Mouse (Mus musculus) heart, embryonic 16.5 days (tissue): ENCODE measurements around the gene Tdrd7. TPM values are rescaled to one million over a fixed set of nuclear protein-coding genes. Genes with fewer than 3 reads are reported as not detected.

ENCODE experiments used
- ATAC-seq: fragments of 200-750 bp; cut with Nextera tagmentation; replicated peaks from 2 replicates; pipeline ENCODE4 v1.8.0; 2017; ENCODE audit warnings: moderate number of reproducible peaks; ENCODE audit not compliant: insufficient read depth, low FRiP score; ENCODE audit errors: extremely low read depth
- H3K27ac ChIP-seq: fragments of 300-500 bp; sonication (generic); 2 replicates; pipeline ENCODE4 v1.5.1; 2014; ENCODE audit warnings: mild to moderate bottlenecking, low read length, control low read depth, moderate library complexity
- H3K27me3 ChIP-seq: fragments of 300-500 bp; sonication (generic); 2 replicates; pipeline ENCODE4 v1.6.1; 2014; ENCODE audit warnings: low read length, mixed read lengths; ENCODE audit not compliant: control insufficient read depth, insufficient read depth
- H3K36me3 ChIP-seq: fragments of 300-500 bp; sonication (generic); 2 replicates; pipeline ENCODE4 v1.6.1; 2014; ENCODE audit not compliant: control insufficient read depth, insufficient read depth
- H3K4me1 ChIP-seq: fragments of 300-500 bp; sonication (generic); 2 replicates; pipeline ENCODE4 v1.6.1; 2014; ENCODE audit warnings: low read length, mixed read lengths; ENCODE audit not compliant: control insufficient read depth, insufficient read depth
- H3K4me2 ChIP-seq: fragments of 300-500 bp; sonication (generic); 2 replicates; pipeline ENCODE4 v1.6.1; 2014; ENCODE audit warnings: low read depth, mild to moderate bottlenecking, control low read depth, low read length
- H3K4me3 ChIP-seq: fragments of 300-500 bp; sonication (generic); 2 replicates; pipeline ENCODE4 v1.5.1; 2014; ENCODE audit warnings: mild to moderate bottlenecking, control low read depth, low read length
- H3K9ac ChIP-seq: fragments of 300-500 bp; sonication (generic); 2 replicates; pipeline ENCODE4 v1.6.1; 2014; ENCODE audit warnings: low read length, control low read depth
- H3K9me3 ChIP-seq: fragments of 300-500 bp; sonication (generic); replicated peaks from 2 replicates; pipeline ENCODE4 v1.6.1; 2016; ENCODE audit warnings: low read length; ENCODE audit not compliant: control insufficient read depth
- WGBS: fragments of 180-500 bp; shearing (Covaris S2); extraction: QIAGEN DNeasy Blood & Tissue Kit; methylation state at CpG from one replicate; pipeline ENCODE4 v1.1.7; 2014; 5-methylcytosine and 5-hydroxymethylcytosine counted together
- polyA plus RNA-seq: library from polyadenylated mRNA; unstranded; fragments of >200 nt; fragmentation: Nextera tagmentation; extraction: Ambion mirVana; gene quantifications from 2 replicates; pipeline ENCODE4 v1.2.1, GENCODE M21; 2015

The Tdrd7 gene
- 17.7 and 18.5 TPM in 2 replicates for polyA plus RNA-seq

GRCm38 (mm10) chr4:45964771-45965439, at the start of gene Tdrd7:
TSS of gene Tdrd7 (plus strand) at chr4:45965334.
- Histone ChIP-seq H3K9me3 (no peaks in the 10 kb centered on the region), H3K4me3 (peak within 1 kb of the TSS; percentile 37), H3K27ac (peak within 1 kb of the TSS; percentile 69), H3K27me3 (no peaks in the 10 kb centered on the region), H3K4me1 (peaks cover 30% of the 10 kb centered on the region), H3K36me3 (no peaks in the 10 kb centered on the region), H3K4me2 (peak within 1 kb of the TSS; percentile 63), H3K9ac (peak within 1 kb of the TSS; percentile 56)
- WGBS, result 17% methylated on average over 10 of the region's 10 CpGs
- ATAC-seq, result peak; percentile 50; the same call in 1 of the 2 replicates

- Histone ChIP-seq H3K4me1 (0 out of 2 replicates have a peak, but pooled peaks cover 2% of the 10 kb centered on the region), H3K27me3 (no peaks in the 10 kb centered on the region), H3K36me3 (no peaks in the 10 kb centered on the region), H3K9me3 (no peaks in the 10 kb centered on the region), H3K4me3 (no peak overlapping the region), H3K27ac (no peak overlapping the region), H3K4me2 (no peak overlapping the region), H3K9ac (no peak overlapping the region)
- ATAC-seq, result no peak
- 48% methylated on average over 7 of the region's 7 CpGs for WGBS
Measured at GRCm38 (mm10) chr4:45917091-45917490, 48.0 kb upstream of the Tdrd7 start.

GRCm38 (mm10) chr4:45921663-45922435, 43.3 kb upstream of the Tdrd7 start:
- no peak overlapping the region for H3K9ac ChIP-seq
- no peaks in the 10 kb centered on the region for H3K9me3 ChIP-seq
- no peaks in the 10 kb centered on the region for H3K36me3 ChIP-seq
- no peak for ATAC-seq
- WGBS, result 85% methylated on average over 10 of the region's 10 CpGs
- H3K27me3 ChIP-seq, result no peaks in the 10 kb centered on the region
- 0 out of 2 replicates have a peak, but pooled peaks cover 2% of the 10 kb centered on the region for H3K4me1 ChIP-seq
- H3K4me3 ChIP-seq, result no peak overlapping the region
- no peak overlapping the region for H3K27ac ChIP-seq
- H3K4me2 ChIP-seq, result no peak overlapping the region

DNA sequence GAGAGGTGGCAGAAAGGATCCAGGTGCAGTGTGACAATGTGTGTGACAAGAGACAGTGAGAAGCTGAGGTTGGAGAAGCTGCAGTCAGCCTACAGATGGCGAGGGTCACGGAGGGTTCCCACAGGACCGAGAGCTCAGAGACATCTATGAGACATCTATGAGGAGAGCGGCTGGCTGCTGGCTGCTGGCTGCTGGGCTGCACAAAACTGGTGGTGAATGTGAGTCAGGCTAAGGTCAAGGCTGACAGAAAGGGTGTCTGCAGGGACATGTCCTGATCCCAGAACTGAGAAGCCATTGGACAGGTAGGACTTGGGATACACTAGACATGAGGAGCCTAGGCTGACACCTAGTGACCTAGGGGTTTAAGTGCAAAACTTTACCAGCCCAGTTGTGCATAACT, 41.1 kb upstream of the Tdrd7 start:
- H3K36me3 ChIP-seq, result no peaks in the 10 kb centered on the region
- no peaks in the 10 kb centered on the region for H3K9me3 ChIP-seq
- 81% methylated on average over 4 of the region's 4 CpGs for WGBS
- H3K4me3 ChIP-seq, result no peak overlapping the region
- no peak overlapping the region for H3K27ac ChIP-seq
- no peak for ATAC-seq
- H3K27me3 ChIP-seq, result no peaks in the 10 kb centered on the region
- no peaks in the 10 kb centered on the region for H3K4me1 ChIP-seq
- H3K9ac ChIP-seq, result no peak overlapping the region
- no peak overlapping the region for H3K4me2 ChIP-seq

- Histone ChIP-seq H3K9me3 (no peaks in the 10 kb centered on the region), H3K9ac (no peak overlapping the region), H3K36me3 (no peaks in the 10 kb centered on the region), H3K27me3 (no peaks in the 10 kb centered on the region), H3K4me2 (no peak overlapping the region), H3K27ac (no peak overlapping the region), H3K4me1 (no peaks in the 10 kb centered on the region), H3K4me3 (no peak overlapping the region)
- no peak for ATAC-seq
- 72% methylated on average over 4 of the region's 4 CpGs for WGBS
Measured at GRCm38 (mm10) chr4:45928561-45928960, 36.6 kb upstream of the Tdrd7 start.

- Histone ChIP-seq H3K4me2 (peak overlapping the region; percentile 42; the same call in 1 of the 2 replicates), H3K9me3 (no peaks in the 10 kb centered on the region), H3K4me1 (no peaks in the 10 kb centered on the region; the same call in 1 of the 2 replicates), H3K4me3 (no peak overlapping the region), H3K27me3 (no peaks in the 10 kb centered on the region), H3K36me3 (no peaks in the 10 kb centered on the region), H3K27ac (no peak overlapping the region), H3K9ac (0 out of 2 replicates have a peak overlapping the region, but pooled peaks have one; percentile 30)
- WGBS, result 21% methylated on average over 13 of the region's 13 CpGs
- ATAC-seq, result no peak; the same call in 1 of the 2 replicates
Measured at GRCm38 (mm10) chr4:45941628-45942044, 23.5 kb upstream of the Tdrd7 start.

- H3K4me2 ChIP-seq, result no peak overlapping the region
- no peaks in the 10 kb centered on the region for H3K9me3 ChIP-seq
- no peak overlapping the region for H3K27ac ChIP-seq
- H3K27me3 ChIP-seq, result no peaks in the 10 kb centered on the region
- no peak overlapping the region for H3K9ac ChIP-seq
- WGBS, result 79% methylated on average over 8 of the region's 8 CpGs
- H3K4me3 ChIP-seq, result no peak overlapping the region
- H3K4me1 ChIP-seq, result no peaks in the 10 kb centered on the region
- H3K36me3 ChIP-seq, result no peaks in the 10 kb centered on the region
- ATAC-seq, result no peak
Measured at GRCm38 (mm10) chr4:45947729-45948128, 17.4 kb upstream of the Tdrd7 start.

DNA sequence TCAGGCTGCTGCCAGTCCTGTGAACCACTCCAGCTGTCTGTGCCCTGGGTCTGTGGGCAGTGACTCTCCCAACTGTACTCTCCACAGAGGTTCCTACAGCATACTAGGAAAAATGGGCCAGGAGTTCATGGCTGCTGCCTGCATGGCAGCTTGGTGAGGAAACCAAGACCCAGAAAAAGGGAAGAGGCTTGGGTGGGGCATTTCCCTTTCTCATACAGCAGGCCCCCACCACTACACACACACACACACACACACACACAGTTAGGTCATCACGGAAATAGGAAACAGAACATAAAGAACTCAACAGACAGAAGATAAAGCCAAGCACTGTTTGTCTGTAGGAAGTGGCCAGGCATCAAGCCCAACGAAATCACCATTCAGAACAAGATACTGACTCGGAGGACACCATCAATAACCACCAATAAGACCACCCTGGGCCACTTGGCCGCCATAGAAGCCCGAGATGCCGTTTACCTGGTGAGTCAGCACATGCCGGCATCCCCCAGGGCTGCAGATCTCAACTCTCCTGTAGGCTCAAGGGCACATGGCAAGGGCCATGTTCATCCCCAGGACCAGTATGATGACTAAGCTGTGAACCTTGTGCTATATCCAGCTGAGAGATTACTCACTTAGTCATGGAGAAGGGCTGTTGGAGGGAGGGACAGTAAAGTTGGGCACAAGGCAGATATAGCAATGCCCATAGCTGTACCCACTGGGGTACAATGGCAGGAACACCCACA, 15.9 kb upstream of the Tdrd7 start:
- no peak overlapping the region for H3K27ac ChIP-seq
- H3K27me3 ChIP-seq, result no peaks in the 10 kb centered on the region
- H3K4me1 ChIP-seq, result no peaks in the 10 kb centered on the region
- ATAC-seq, result 0 out of 2 replicates have a peak, but pooled peaks have one; percentile 30
- 65% methylated on average over 7 of the region's 7 CpGs for WGBS
- H3K9me3 ChIP-seq, result no peaks in the 10 kb centered on the region
- no peaks in the 10 kb centered on the region for H3K36me3 ChIP-seq
- no peak overlapping the region for H3K9ac ChIP-seq
- H3K4me3 ChIP-seq, result no peak overlapping the region
- H3K4me2 ChIP-seq, result no peak overlapping the region
